Mouse (Mus musculus): ENCODE data around the gene Pcare. TPM values are rescaled to one million over a fixed set of nuclear protein-coding genes. Genes with fewer than 3 reads are reported as not detected.
A peak's percentile ranks its signal among the peaks of the same experiment; 100 is the strongest.
"Not testable (repeated sequence)": the region's sequence is repeated elsewhere in the genome, so short reads cannot be mapped to it uniquely, and the experiment has no call there.

Pcare gene
- polyA plus RNA-seq, 1 experiment from 2014 or later: not detected

DNA sequence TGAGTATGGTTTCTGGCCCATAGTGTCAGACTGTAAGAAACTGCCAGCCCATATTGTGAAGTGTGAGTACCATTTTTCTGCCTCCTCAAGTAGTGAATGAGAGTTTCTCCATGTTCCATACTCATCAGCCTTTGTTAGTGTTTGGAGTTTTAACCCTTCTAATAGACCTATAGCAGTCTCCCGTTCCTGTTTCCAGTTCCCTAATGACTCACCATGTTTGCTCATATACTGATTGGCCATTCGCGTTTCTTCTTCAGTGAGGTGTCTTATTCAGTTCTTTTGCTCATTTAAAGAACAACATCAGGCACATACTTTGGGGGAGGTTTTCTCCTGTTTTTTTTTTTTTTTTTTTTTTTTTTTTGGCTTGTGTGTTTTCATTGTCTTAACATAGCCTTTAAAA lies 18.0 kb upstream of the Pcare start:
- WGBS: 94% methylated on average over 3 of the region's 3 CpGs
- Histone ChIP-seq H3K27me3 (ENCODE audit: poor library complexity, severe bottlenecking) (no peaks in the 10 kb centered on the region), H3K4me1 (peaks cover 22% of the 10 kb centered on the region), H3K4me3 (no peak overlapping the region), H3K9me3 (no peaks in the 10 kb centered on the region), H3K27ac (peak overlapping the region; percentile 82; the same call in 1 of the 2 replicates), H3K36me3 (replicated peaks) (no peaks in the 10 kb centered on the region)
- DNase-seq (ENCODE audit: extremely low spot score, low spot score): no peak

DNA sequence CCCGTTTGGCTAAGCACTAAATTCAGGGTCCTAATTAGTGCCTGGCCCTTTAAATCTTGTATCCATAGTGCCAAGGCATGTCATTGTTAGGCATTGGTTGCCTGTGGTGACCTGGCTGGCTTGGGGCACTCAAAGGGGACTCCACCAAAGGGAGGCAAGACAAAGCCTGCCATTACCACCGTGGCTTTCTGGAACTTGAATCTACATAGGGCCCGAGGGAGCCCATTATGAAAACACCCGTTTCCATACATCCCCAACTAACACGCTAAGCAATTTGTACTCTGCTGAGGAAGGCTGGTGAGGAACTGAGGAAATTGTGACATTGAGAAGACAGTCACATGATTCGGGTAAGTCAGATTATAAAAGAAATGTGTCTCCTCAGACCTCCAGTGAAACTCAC lies 16.9 kb upstream of the Pcare start:
- DNase-seq (ENCODE audit: extremely low spot score, low spot score): peak; percentile 69
- Histone ChIP-seq H3K4me1 (peaks cover 22% of the 10 kb centered on the region), H3K27ac (peak overlapping the region; percentile 82), H3K27me3 (ENCODE audit: poor library complexity, severe bottlenecking) (no peaks in the 10 kb centered on the region), H3K4me3 (peak overlapping the region; percentile 9; the same call in 1 of the 2 replicates), H3K36me3 (replicated peaks) (no peaks in the 10 kb centered on the region), H3K9me3 (no peaks in the 10 kb centered on the region)
- WGBS: 11% methylated on average over 6 of the region's 6 CpGs

DNA sequence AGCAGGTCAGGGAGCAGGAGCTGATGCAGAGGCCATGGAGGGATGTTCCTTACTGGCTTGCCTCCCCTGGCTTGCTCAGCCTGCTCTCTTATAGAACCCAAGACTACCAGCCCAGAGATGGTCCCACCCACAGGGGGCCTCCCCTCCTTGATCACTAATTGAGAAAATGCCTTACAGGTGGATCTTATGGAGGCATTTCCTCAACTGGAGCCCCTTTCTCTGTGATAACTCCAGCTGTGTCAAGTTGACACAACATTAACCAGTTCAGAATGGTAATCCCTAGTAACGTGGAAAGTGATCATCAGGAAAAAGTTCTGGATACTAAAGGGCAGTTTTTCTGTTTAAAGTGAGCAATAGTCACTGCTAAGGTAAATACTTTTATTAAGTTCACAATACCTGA lies 15.5 kb upstream of the Pcare start, which contains the start of gene Clip4:
Gene Clip4, plus strand, starts transcription at position 301 of the 400 bp plus-strand sequence.
- H3K27ac ChIP-seq: peak within 1 kb of the TSS; percentile 82
- H3K36me3 ChIP-seq (replicated peaks); H3K27me3 ChIP-seq (ENCODE audit: poor library complexity, severe bottlenecking); H3K9me3 ChIP-seq; H3K4me3 ChIP-seq; DNase-seq (ENCODE audit: extremely low spot score, low spot score): not testable (repeated sequence)
- peaks cover 22% of the 10 kb centered on the region for H3K4me1 ChIP-seq
- WGBS: 69% methylated on average over 1 of the region's 1 CpGs

GRCm38 (mm10) chr17:71760536-71760935 lies 7.8 kb upstream of the Pcare start:
- Histone ChIP-seq H3K27ac (no peak overlapping the region), H3K36me3 (replicated peaks) (no peaks in the 10 kb centered on the region), H3K27me3 (ENCODE audit: poor library complexity, severe bottlenecking) (no peaks in the 10 kb centered on the region), H3K4me1 (no peaks in the 10 kb centered on the region), H3K4me3 (no peak overlapping the region), H3K9me3 (peaks cover 3% of the 10 kb centered on the region; the same call in 1 of the 2 replicates)
- DNase-seq (ENCODE audit: extremely low spot score, low spot score): no peak
- WGBS: 81% methylated on average over 7 of the region's 7 CpGs

DNA sequence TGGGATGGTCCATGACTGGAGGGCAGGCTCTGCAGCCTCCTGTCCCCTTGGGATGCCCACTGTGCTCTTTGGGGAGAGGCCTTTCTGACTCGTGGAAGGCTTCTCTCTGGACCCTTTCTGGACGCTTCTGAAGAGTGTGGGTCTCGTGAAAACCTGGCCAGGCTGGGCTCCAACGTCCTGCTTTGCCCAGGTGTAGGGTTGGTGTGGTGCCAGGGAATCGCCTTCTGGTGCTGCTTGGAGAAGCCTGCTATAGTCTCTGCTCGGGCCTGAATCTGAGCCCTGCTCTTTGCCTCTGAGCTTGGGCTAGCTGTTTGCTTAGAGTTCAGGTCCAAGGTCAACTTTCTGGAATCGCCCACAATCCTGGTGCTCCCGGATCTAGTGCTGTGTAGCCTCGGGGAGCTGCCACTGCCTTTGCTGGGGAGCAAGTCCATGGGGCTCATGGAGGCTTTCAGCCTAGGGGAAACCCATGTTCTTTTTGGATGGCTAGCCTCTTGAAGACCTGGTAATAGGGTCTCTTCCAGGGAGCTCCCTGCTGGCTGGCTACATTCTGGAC lies 3.0 kb downstream of the Pcare start:
- Histone ChIP-seq H3K9me3 (no peaks in the 10 kb centered on the region), H3K36me3 (replicated peaks) (no peaks in the 10 kb centered on the region), H3K4me1 (peaks cover 19% of the 10 kb centered on the region), H3K4me3 (no peak overlapping the region), H3K27me3 (ENCODE audit: poor library complexity, severe bottlenecking) (no peaks in the 10 kb centered on the region), H3K27ac (0 out of 2 replicates have a peak overlapping the region, but pooled peaks have one; percentile 22)
- 86% methylated on average over 9 of the region's 9 CpGs for WGBS
- DNase-seq (ENCODE audit: extremely low spot score, low spot score): no peak

GRCm38 (mm10) chr17:71747561-71747960 lies 5.1 kb downstream of the Pcare start:
- H3K27ac ChIP-seq: no peak overlapping the region
- no peak for DNase-seq (ENCODE audit: extremely low spot score, low spot score)
- no peaks in the 10 kb centered on the region for H3K36me3 ChIP-seq (replicated peaks)
- no peaks in the 10 kb centered on the region for H3K9me3 ChIP-seq
- H3K27me3 ChIP-seq (ENCODE audit: poor library complexity, severe bottlenecking): no peaks in the 10 kb centered on the region
- WGBS: 89% methylated on average over 8 of the region's 8 CpGs
- no peak overlapping the region for H3K4me3 ChIP-seq
- H3K4me1 ChIP-seq: peaks cover 34% of the 10 kb centered on the region

DNA sequence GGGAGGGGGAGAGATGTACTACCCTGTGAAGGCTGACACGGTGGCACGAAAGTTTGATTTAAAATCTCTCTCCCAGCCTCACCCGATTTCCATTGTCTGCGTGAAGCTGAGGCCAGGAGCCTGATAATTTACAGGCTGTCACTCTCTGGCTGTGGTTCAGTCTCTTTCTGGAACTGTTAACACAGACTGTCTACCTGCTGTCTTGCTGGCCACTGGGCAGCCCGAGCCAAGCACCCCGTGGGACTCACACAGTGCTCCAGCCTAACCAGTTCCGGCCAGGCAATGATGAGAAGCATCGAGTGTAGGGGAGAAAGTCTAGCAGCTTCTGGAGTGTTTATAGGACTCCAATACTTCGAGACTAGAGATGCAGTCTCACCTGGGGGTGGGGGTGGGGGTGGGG lies 6.6 kb downstream of the Pcare start:
- Histone ChIP-seq H3K4me1 (peaks cover 35% of the 10 kb centered on the region), H3K27ac (no peak overlapping the region; the same call in 1 of the 2 replicates), H3K4me3 (no peak overlapping the region), H3K36me3 (replicated peaks) (no peaks in the 10 kb centered on the region), H3K27me3 (ENCODE audit: poor library complexity, severe bottlenecking) (no peaks in the 10 kb centered on the region), H3K9me3 (no peaks in the 10 kb centered on the region)
- WGBS: 94% methylated on average over 9 of the region's 9 CpGs
- no peak for DNase-seq (ENCODE audit: extremely low spot score, low spot score)

DNA sequence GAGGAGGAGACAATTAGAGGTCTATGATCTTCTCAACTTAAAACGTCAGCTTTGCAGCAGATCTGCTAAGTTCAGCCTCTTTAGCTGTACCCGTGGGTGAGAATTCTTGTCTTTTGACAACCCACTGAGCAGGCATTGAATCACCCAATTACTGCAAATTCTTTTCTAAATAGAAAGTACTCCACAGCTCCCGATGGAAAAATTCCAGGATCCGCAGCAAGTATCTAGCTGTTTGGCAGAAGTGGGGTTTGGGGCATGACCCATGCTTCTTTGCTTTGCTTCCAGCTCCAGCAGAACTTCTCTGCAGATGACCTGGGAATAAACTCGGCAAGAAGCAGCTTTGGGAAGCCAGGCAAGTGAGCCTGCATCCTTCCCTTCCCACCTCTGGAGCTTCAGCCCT lies 9.8 kb downstream of the Pcare start:
- WGBS: 23% methylated on average over 5 of the region's 5 CpGs
- no peaks in the 10 kb centered on the region for H3K27me3 ChIP-seq (ENCODE audit: poor library complexity, severe bottlenecking)
- H3K36me3 ChIP-seq (replicated peaks): no peaks in the 10 kb centered on the region
- H3K4me1 ChIP-seq: peaks cover 31% of the 10 kb centered on the region
- 0 out of 2 replicates have a peak overlapping the region, but pooled peaks have one; percentile 13 for H3K27ac ChIP-seq
- DNase-seq (ENCODE audit: extremely low spot score, low spot score): no peak
- no peaks in the 10 kb centered on the region for H3K9me3 ChIP-seq
- no peak overlapping the region for H3K4me3 ChIP-seq

- Histone ChIP-seq H3K9me3 (no peaks in the 10 kb centered on the region), H3K4me3 (no peak overlapping the region), H3K27me3 (ENCODE audit: poor library complexity, severe bottlenecking) (no peaks in the 10 kb centered on the region), H3K27ac (no peak overlapping the region), H3K36me3 (replicated peaks) (no peaks in the 10 kb centered on the region), H3K4me1 (peaks cover 28% of the 10 kb centered on the region)
- DNase-seq (ENCODE audit: extremely low spot score, low spot score): no peak
- 89% methylated on average over 3 of the region's 3 CpGs for WGBS
Observed at GRCm38 (mm10) chr17:71742156-71742555, 10.5 kb downstream of the Pcare start.

DNA sequence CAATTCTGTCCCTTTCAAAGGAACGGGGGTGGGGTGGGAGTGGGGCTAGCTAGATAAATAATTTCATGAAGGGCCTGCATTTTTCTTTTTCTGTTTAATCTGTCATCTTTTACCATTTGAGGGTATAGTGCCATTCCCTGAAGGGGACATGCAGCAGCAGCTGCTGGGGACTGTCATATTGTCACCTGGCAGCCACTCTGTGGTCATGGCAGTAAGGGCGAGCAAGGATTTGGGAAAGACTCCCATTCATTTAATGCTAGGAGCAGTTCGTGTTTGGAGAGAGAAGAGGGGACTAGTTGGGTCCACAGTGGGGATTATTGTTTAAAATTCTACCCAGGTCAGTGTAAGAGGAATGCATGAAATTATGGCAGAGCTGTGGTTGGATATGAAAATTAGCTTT lies 16.3 kb downstream of the Pcare start:
- Histone ChIP-seq H3K4me3 (no peak overlapping the region), H3K27ac (no peak overlapping the region), H3K4me1 (0 out of 2 replicates have a peak, but pooled peaks cover 4% of the 10 kb centered on the region), H3K36me3 (replicated peaks) (no peaks in the 10 kb centered on the region), H3K27me3 (ENCODE audit: poor library complexity, severe bottlenecking) (no peaks in the 10 kb centered on the region), H3K9me3 (peaks cover 2% of the 10 kb centered on the region; the same call in 1 of the 2 replicates)
- no peak for DNase-seq (ENCODE audit: extremely low spot score, low spot score)
- WGBS: 76% methylated on average over 3 of the region's 3 CpGs

GRCm38 (mm10) chr17:71730655-71731054 lies 22.0 kb downstream of the Pcare start:
- H3K4me3 ChIP-seq: no peak overlapping the region
- no peak overlapping the region for H3K27ac ChIP-seq
- no peaks in the 10 kb centered on the region for H3K27me3 ChIP-seq (ENCODE audit: poor library complexity, severe bottlenecking)
- H3K4me1 ChIP-seq: no peaks in the 10 kb centered on the region
- 76% methylated on average over 2 of the region's 2 CpGs for WGBS
- H3K36me3 ChIP-seq (replicated peaks): no peaks in the 10 kb centered on the region
- H3K9me3 ChIP-seq: peaks cover 2% of the 10 kb centered on the region; the same call in 1 of the 2 replicates
- DNase-seq (ENCODE audit: extremely low spot score, low spot score): no peak

DNA sequence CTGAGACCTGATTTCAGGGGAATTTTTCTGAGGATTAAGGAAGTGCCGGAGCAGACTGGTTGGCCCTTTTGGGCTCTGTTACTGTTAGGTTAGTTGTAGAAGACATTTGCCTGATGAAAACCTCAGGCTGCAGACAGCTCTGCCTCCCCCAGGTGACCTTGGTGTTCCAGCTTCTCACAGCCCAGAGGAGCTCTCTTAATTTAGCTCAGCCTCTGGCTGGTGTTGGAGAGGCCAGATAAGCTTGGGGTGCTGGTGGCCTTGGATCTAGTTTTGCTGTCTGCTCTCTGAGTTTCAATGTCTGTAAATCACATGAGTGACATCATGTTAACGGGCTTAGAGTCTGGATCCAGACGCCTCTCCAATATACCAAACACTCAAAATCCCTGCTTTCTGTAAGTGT lies 31.7 kb downstream of the Pcare start:
- WGBS: 86% methylated on average over 3 of the region's 3 CpGs
- no peak overlapping the region for H3K4me3 ChIP-seq
- no peaks in the 10 kb centered on the region for H3K27me3 ChIP-seq (ENCODE audit: poor library complexity, severe bottlenecking)
- no peaks in the 10 kb centered on the region for H3K36me3 ChIP-seq (replicated peaks)
- no peaks in the 10 kb centered on the region for H3K4me1 ChIP-seq
- H3K27ac ChIP-seq: no peak overlapping the region
- H3K9me3 ChIP-seq: no peaks in the 10 kb centered on the region
- no peak for DNase-seq (ENCODE audit: extremely low spot score, low spot score)

DNA sequence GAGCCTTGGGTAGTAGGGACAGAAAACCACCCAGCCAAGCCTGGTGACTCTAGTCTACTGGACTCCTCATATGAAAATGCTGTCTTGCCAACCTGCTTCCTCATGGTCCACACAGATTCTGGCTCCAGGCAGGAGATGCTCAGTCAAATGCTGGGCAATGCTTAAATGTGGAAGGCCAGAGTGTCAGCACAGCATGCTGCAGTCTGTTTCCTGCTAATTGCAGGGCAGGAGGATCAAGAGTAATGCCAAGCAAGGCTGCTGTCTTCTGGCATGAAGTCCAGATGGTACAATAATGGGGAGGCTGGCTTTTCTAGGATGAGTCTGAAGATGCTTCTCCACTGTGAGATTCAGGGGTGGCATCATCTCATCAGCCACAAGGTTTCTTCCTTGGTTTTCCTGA lies 32.3 kb downstream of the Pcare start:
- DNase-seq (ENCODE audit: extremely low spot score, low spot score): no peak
- Histone ChIP-seq H3K4me3 (no peak overlapping the region), H3K27me3 (ENCODE audit: poor library complexity, severe bottlenecking) (no peaks in the 10 kb centered on the region), H3K36me3 (replicated peaks) (no peaks in the 10 kb centered on the region), H3K9me3 (no peaks in the 10 kb centered on the region), H3K4me1 (no peaks in the 10 kb centered on the region), H3K27ac (no peak overlapping the region)

Data from forebrain, embryonic 10.5 days (tissue).